ENCODE assay signal across 9 mouse cellular contexts in the genomic region with DNA sequence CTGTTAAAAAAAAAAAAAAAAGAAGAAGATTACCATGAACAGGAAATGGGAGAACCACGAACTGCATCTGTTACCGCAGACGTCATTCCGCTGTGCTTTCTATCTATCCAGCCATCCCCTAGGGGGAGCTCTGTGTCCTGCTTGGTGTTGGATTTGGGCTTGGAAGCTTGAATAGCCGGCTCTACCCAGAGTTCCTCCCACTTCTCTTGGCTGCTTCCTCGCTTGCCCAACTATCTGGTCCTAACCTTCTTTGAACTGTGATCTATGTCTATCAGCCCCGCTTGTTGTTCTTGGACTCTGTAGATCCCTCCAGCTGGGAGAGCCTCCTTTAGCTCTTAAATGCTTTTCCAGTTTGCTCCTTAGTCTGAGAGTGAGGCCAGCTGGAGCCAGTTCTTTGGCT. TPM values are rescaled to one million over a fixed set of nuclear protein-coding genes. Genes with fewer than 3 reads are reported as not detected.
DNase-seq lines count a peak whose midpoint lies in the region; ATAC-seq and TF ChIP-seq lines count a peak whose summit lies in the region.
"Had no signal": no experiment of that assay in that cellular context is flagged by ENCODE, and none has a peak within 500 bp of the region (broad histone marks: within the 10 kb centered on the region; RNA-seq: fewer than 3 reads in every experiment).

No protein-coding gene starts in this region.

- no peak overlapping the region for H3K27ac ChIP-seq in bone marrow, adult 2 months (ENCODE audit: control insufficient read depth, insufficient read depth, low read depth, low read length, poor library complexity)
- no peak overlapping the region for H3K27ac ChIP-seq in embryonic fibroblast, embryonic 13.5 days (ENCODE audit: insufficient read depth, low read length)
- H3K27ac ChIP-seq in heart, embryonic 10.5 days: no peak overlapping the region
- H3K27ac ChIP-seq in kidney, postnatal 0 days: no peak overlapping the region
- H3K27ac ChIP-seq in liver, embryonic 13.5 days: peak overlapping the region; percentile 9
- H3K27ac ChIP-seq: limb, embryonic 13.5 days had no signal

- no peak overlapping the region for H3K4me3 ChIP-seq in bone marrow, adult 2 months (replicated peaks; ENCODE audit: control insufficient read depth, low read depth, low read length)
- no peak overlapping the region for H3K4me3 ChIP-seq in embryonic fibroblast, embryonic 13.5 days (ENCODE audit: insufficient read depth, low read length)
- H3K4me3 ChIP-seq in heart, embryonic 10.5 days: no peak overlapping the region
- H3K4me3 ChIP-seq in kidney, postnatal 0 days (replicated peaks; ENCODE audit: low read depth, low read length): no peak overlapping the region
- H3K4me3 ChIP-seq in liver, embryonic 13.5 days (replicated peaks): no peak overlapping the region
- H3K4me3 ChIP-seq: limb, embryonic 13.5 days had no signal

- H3K9me3 ChIP-seq in heart, embryonic 10.5 days: no peaks in the 10 kb centered on the region
- no peaks in the 10 kb centered on the region for H3K9me3 ChIP-seq in kidney, postnatal 0 days (replicated peaks; ENCODE audit: low read length)
- H3K9me3 ChIP-seq in liver, embryonic 13.5 days (replicated peaks): no peaks in the 10 kb centered on the region
- H3K9me3 ChIP-seq: limb, embryonic 13.5 days had no signal

- peak; percentile 77 for ATAC-seq in kidney, postnatal 0 days (replicated peaks; ENCODE audit: low FRiP score, low read depth)
- peak; percentile 72 for ATAC-seq in liver, embryonic 13.5 days (ENCODE audit: low read depth)

- H3K27me3 ChIP-seq in heart, embryonic 10.5 days (ENCODE audit: insufficient read depth, poor library complexity, severe bottlenecking): peaks cover 17% of the 10 kb centered on the region
- no peaks in the 10 kb centered on the region for H3K27me3 ChIP-seq in kidney, postnatal 0 days (ENCODE audit: insufficient read depth, low read length)
- H3K27me3 ChIP-seq in liver, embryonic 13.5 days: peaks cover 25% of the 10 kb centered on the region

- no peaks in the 10 kb centered on the region for H3K36me3 ChIP-seq in heart, embryonic 10.5 days
- no peaks in the 10 kb centered on the region for H3K36me3 ChIP-seq in kidney, postnatal 0 days (ENCODE audit: insufficient read depth, low read length)
- no peaks in the 10 kb centered on the region for H3K36me3 ChIP-seq in liver, embryonic 13.5 days
- H3K36me3 ChIP-seq: limb, embryonic 13.5 days had no signal

- H3K4me1 ChIP-seq in bone marrow, adult 2 months (ENCODE audit: control insufficient read depth, insufficient read depth, low read length): peaks cover 2% of the 10 kb centered on the region
- peaks cover 7% of the 10 kb centered on the region for H3K4me1 ChIP-seq in embryonic fibroblast, embryonic 13.5 days (ENCODE audit: control insufficient read depth, insufficient read depth, low read length)
- H3K4me1 ChIP-seq in heart, embryonic 10.5 days: peaks cover 15% of the 10 kb centered on the region
- H3K4me1 ChIP-seq in kidney, postnatal 0 days (replicated peaks; ENCODE audit: insufficient read depth, low read length): peaks cover 9% of the 10 kb centered on the region; the same call in 1 of the 2 replicates
- H3K4me1 ChIP-seq in liver, embryonic 13.5 days (replicated peaks): peaks cover 45% of the 10 kb centered on the region

- TF ChIP-seq CTCF in bone marrow, adult 2 months (IDR thresholded peaks at IDR 0.05; ENCODE audit: control insufficient read depth, insufficient read depth, low read length): peak; percentile 87
- peak; percentile 73; the same call in 1 of the 2 replicates for TF ChIP-seq CTCF in embryonic fibroblast, embryonic 13.5 days (IDR thresholded peaks at IDR 0.05; ENCODE audit: borderline replicate concordance, insufficient read depth, low read length)
- peak; percentile 90 for TF ChIP-seq CTCF in kidney, postnatal 0 days (IDR thresholded peaks at IDR 0.05; ENCODE audit: low read depth)

- 2% methylated on average over 7 of the region's 7 CpGs for WGBS in bone marrow, adult 2 months
- 7% methylated on average over 7 of the region's 7 CpGs for WGBS in heart, embryonic 10.5 days
- 6% methylated on average over 7 of the region's 7 CpGs for WGBS in kidney, postnatal 0 days
- 1% methylated on average over 7 of the region's 7 CpGs for WGBS in liver, embryonic 13.5 days (ENCODE audit: insufficient replicate concordance)

- TF ChIP-seq POLR2A in bone marrow, adult 2 months (IDR thresholded peaks at IDR 0.05; ENCODE audit: borderline replicate concordance, control insufficient read depth, low read depth, low read length): no peak
- TF ChIP-seq POLR2A in embryonic fibroblast, embryonic 13.5 days (IDR thresholded peaks at IDR 0.05; ENCODE audit: low read depth, low read length): no peak

- H3K9ac ChIP-seq in kidney, postnatal 0 days (ENCODE audit: low read depth, low read length): no peak overlapping the region
- no peak overlapping the region for H3K9ac ChIP-seq in liver, embryonic 13.5 days
- H3K9ac ChIP-seq: limb, embryonic 13.5 days had no signal

- no peak overlapping the region for H3K4me2 ChIP-seq in kidney, postnatal 0 days (ENCODE audit: low read length)
- H3K4me2 ChIP-seq in liver, embryonic 13.5 days: no peak overlapping the region
- H3K4me2 ChIP-seq: limb, embryonic 13.5 days had no signal

- DNase-seq in CD8-positive naive resting alpha-beta T cell, adult 2 months (ENCODE audit: low read depth in 2 of 2, low spot score in 2 of 2): peak; percentile 46 to 74
- peak; percentile 87 for DNase-seq in heart, embryonic 10.5 days (ENCODE audit: low spot score)
- DNase-seq in kidney, postnatal 0 days (ENCODE audit: low spot score): peak; percentile 98
- peak; percentile 78 for DNase-seq in liver, embryonic 13.5 days
- DNase-seq in ovary, adult 18-20 months (ENCODE audit: low spot score): peak; percentile 81
- DNase-seq in thymus, adult 18-20 months: peak; percentile 53 to 74

RNA-seq across cellular contexts. Expression of gene Rabif, which starts 24.2 kb away (rescaled TPM):
- polyA plus RNA-seq in bone marrow, adult 2 months (2011; ENCODE audit: insufficient read depth, insufficient read length, low replicate concordance, missing spikeins): 10.0 and 10.9 TPM in 2 replicates
- polyA plus RNA-seq in embryonic fibroblast, embryonic 13.5 days (2011; ENCODE audit: insufficient read length, low read depth, missing spikeins): 21.5 and 22.7 TPM in 2 replicates
- 37.9 and 40.3 TPM in 2 replicates for polyA plus RNA-seq in heart, embryonic 10.5 days (2016; fragmentation: Nextera tagmentation; extraction: Ambion mirVana)
- 33.8 and 38.7 TPM in 2 replicates for polyA plus RNA-seq in kidney, postnatal 0 days (2015; fragmentation: Nextera tagmentation; extraction: Ambion mirVana)
- polyA plus RNA-seq in liver, embryonic 13.5 days (2015; fragmentation: Nextera tagmentation; extraction: Ambion mirVana): 19.8 and 23.9 TPM in 2 replicates

RNA-seq across cellular contexts. Expression of gene Mgat4e, which starts 30.8 kb away (rescaled TPM):
- polyA plus RNA-seq in bone marrow, adult 2 months (2011; ENCODE audit: insufficient read depth, insufficient read length, low replicate concordance, missing spikeins): not detected in 2 replicates
- polyA plus RNA-seq in embryonic fibroblast, embryonic 13.5 days (2011; ENCODE audit: insufficient read length, low read depth, missing spikeins): not detected in 2 replicates
- not detected in 2 replicates for polyA plus RNA-seq in heart, embryonic 10.5 days (2016; fragmentation: Nextera tagmentation; extraction: Ambion mirVana)
- not detected in 2 replicates for polyA plus RNA-seq in kidney, postnatal 0 days (2015; fragmentation: Nextera tagmentation; extraction: Ambion mirVana)
- polyA plus RNA-seq in liver, embryonic 13.5 days (2015; fragmentation: Nextera tagmentation; extraction: Ambion mirVana): not detected in 2 replicates
- polyA plus RNA-seq: limb, embryonic 13.5 days had no signal

RNA-seq across cellular contexts. Expression of gene Kdm5b, which starts 41.3 kb away (rescaled TPM):
- polyA plus RNA-seq in bone marrow, adult 2 months (2011; ENCODE audit: insufficient read depth, insufficient read length, low replicate concordance, missing spikeins): 7.2 and 20.4 TPM in 2 replicates
- 69.1 and 71.7 TPM in 2 replicates for polyA plus RNA-seq in embryonic fibroblast, embryonic 13.5 days (2011; ENCODE audit: insufficient read length, low read depth, missing spikeins)
- 28.9 and 42.5 TPM in 2 replicates for polyA plus RNA-seq in heart, embryonic 10.5 days (2016; fragmentation: Nextera tagmentation; extraction: Ambion mirVana)
- polyA plus RNA-seq in kidney, postnatal 0 days (2015; fragmentation: Nextera tagmentation; extraction: Ambion mirVana): 40.2 and 42.4 TPM in 2 replicates
- 7.6 and 7.7 TPM in 2 replicates for polyA plus RNA-seq in liver, embryonic 13.5 days (2015; fragmentation: Nextera tagmentation; extraction: Ambion mirVana)
